Mouse (Mus musculus) embryonic fibroblast, embryonic 13.5 days (primary cell): ENCODE results near the gene Cux1.

Experiments
- CTCF ChIP-seq: IDR thresholded peaks from 2 replicates; pipeline ENCODE4 v1.5.1; 2011; ENCODE audit warnings: mild to moderate bottlenecking, control low read depth, low read length, moderate library complexity, borderline replicate concordance; ENCODE audit not compliant: insufficient read depth
- POLR2A ChIP-seq: IDR thresholded peaks from 2 replicates; pipeline ENCODE4 v1.6.1; 2011; ENCODE audit warnings: low read depth, mild to moderate bottlenecking, control low read depth, low read length, moderate library complexity

GRCm38 (mm10) chr5:136518648-136519437, 48.4 kb downstream of the Cux1 start:
- TF ChIP-seq POLR2A = no peak
- TF ChIP-seq CTCF = no peak
